Mouse (Mus musculus) spleen, postnatal 10 days (tissue): ENCODE measurements around the gene I0C0044D17Rik.

ENCODE experiments used
- DNase-seq, 2 experiments: peaks; one replicate each; pipeline ENCODE4 v3.0.0; 2021 to 2022; ENCODE audit warnings: low spot score in 2 of 2

The I0C0044D17Rik gene

DNA sequence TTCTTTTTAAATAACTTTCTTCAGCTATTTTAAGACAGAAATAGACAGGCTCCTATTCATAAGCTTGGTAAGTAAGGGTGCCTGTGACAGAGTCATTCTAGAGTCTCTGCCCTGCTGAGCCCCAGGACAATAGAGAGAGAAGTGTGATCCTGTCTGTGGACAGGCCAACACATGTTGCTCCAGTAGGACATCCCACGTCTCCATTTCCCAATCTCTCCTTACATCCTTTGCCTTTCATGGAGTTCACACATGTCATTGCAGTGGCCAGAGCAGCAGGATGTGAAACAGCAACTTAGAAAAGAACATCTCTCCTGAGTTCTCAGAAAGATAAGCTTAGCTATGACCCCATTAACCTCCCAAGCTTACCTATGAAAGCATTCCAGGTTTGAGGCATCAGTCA is 8.1 kb upstream of the I0C0044D17Rik start:
- DNase-seq: no peak

DNA sequence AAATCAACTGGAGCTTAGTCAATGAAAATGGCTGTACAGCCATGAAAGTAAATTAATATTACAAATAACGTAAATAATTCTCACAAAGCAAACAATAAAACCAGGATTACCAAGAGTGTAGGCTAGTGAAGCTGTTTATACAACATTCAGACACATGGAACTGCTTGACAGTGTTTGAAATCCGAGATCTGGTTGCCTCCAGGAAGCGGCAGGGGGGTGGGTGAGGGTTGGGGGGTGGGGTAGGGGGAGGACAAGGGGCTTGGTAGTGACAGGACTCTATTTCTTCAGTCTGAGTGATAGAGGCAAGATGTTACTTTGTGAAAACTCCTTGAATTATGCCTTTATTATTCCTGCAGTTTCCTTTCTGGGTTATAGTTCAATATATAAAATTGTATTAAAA is 3.1 kb upstream of the I0C0044D17Rik start:
- DNase-seq: no peak

DNA sequence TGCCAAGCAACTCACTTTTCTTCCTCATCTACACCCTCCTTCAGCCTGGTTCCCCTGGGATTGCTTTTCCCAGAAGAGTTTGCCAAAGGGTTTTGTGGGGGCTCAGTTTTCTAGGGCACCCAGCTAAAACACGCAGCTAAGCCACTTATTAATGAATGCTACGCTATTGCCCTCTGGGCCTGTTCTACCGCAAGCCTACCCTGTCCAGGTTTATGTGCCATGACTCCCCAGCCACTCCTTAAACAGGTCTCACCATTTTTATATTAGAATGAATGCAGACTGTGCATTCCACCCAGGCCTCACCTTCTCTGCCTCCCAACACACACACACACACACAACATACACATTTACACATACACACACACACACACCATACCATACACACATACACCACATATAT is 593 bp downstream of the I0C0044D17Rik start:
- DNase-seq: no peak

DNA sequence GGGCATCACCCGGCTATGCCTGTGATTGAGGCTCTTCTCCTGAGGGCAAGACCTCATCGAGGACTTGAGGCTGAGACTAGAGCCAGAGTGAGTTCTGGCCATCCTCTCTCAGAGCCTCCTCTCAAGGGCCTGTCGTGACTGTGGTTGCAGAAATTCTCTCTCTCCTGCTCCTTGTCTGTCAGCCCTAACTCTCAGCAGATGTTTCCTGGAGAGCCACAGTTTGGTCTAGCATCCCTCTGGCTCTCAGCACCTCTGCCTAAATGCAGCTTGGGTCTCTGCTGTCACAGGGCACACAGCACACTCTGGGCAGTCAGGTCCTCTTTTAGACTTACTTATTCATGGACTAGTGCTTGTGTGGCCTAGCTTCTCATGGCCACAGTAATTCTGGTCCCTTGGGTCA is 1.2 kb downstream of the I0C0044D17Rik start:
- DNase-seq: no peak

DNA sequence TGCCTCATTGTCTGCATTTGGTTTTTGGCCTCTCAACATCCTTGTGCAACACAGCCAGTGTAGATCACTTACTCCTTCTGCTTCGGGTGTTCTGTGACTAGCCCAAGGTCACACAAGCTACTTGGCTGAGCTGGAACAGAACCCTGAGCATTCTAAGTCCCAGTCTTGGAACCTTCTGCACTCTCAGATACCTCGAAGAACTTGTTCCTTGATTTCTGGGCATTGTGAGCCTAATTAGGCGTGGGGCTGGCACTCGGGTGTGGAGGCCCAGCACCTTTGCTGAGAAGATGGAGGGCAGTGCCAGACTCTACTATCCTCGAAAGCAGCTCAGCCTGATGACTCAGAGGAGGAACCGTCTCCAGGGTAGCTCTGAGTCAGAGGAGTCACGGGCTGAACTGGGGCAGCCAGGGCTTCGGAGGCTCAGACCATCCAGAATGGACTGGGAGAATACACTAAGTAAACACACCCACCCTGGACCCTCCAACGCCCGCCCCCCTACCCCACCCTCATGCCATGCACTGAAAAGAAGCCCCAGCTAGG is 4.4 kb downstream of the I0C0044D17Rik start:
- no peak for DNase-seq

DNA sequence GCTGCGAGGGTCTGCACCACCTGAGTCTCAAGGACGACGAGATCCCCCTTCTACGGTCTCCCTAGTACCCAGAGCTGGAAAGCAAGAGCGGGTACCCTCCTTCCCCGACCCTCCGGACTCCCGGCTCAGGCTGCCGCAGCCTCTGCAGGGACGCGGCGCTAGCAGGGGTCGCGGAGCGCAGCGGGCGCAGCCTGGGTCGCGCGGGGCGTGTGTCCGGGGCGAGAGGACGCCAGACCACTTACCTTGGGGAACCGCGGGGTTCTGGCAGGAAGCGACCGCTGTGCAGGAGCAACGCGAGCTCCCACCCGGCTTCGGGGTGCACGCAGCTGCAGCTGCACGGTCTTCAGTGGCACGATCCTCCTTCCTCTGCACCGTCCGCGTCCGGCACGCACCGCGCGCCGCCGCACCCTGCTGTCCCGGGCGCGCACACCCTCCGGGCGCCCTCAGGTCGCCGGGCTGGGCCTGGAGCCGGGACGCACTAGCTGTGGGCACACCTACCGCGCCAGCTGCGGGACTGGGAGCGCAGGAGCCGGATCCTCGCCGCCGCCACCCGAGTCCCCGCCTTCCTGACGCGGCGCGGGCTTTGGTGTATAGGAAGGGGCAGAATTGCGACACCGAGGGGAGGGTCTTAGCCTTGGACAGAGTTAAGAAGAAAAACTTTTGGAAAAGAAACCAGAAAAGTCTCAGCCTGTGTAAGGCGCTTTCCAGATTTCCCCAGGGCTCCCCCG is 6.3 kb downstream of the I0C0044D17Rik start, which contains the start of gene Kank4:
Kank4 (minus strand) TSS at position 354 of the 728 bp plus-strand sequence.
- DNase-seq: no peak

DNA sequence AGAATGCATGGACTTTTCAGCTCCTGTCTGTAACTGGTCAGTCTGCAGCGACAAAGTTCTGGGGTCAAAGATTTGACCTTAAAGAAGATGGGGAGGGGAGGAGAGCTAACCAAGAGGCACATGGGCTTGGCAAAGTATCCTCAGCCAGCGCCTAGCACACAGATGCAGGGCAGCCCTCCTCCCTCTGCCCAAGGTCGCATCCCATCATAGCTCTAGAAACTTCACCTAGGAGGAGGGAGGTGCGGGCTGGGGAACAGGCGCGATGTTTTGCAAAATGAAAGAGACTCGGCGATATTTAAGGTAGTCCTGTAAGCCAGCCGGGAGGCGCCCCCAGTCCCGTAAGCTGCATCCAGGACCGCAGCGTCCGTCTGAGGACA is 6.8 kb downstream of the I0C0044D17Rik start:
- no peak for DNase-seq

DNA sequence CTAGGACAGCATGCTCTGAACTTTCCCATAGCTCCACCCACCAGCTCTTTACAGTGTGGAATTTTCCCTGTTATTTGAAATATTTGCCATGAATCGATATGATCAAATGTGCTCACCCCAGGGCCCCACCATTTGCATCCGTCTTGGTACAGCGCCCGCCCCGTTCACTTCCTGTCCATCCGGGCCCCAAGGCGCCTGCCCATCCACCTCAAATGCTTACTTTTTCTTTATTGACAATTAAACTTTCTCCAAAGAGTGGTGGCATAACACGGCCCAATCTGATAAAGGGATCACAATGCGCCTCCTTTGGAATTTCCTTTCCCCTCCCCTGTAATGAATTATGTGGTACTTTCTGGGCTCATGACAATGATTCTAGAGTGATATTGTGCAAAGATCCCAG is 17.3 kb downstream of the I0C0044D17Rik start:
- no peak for DNase-seq

DNA sequence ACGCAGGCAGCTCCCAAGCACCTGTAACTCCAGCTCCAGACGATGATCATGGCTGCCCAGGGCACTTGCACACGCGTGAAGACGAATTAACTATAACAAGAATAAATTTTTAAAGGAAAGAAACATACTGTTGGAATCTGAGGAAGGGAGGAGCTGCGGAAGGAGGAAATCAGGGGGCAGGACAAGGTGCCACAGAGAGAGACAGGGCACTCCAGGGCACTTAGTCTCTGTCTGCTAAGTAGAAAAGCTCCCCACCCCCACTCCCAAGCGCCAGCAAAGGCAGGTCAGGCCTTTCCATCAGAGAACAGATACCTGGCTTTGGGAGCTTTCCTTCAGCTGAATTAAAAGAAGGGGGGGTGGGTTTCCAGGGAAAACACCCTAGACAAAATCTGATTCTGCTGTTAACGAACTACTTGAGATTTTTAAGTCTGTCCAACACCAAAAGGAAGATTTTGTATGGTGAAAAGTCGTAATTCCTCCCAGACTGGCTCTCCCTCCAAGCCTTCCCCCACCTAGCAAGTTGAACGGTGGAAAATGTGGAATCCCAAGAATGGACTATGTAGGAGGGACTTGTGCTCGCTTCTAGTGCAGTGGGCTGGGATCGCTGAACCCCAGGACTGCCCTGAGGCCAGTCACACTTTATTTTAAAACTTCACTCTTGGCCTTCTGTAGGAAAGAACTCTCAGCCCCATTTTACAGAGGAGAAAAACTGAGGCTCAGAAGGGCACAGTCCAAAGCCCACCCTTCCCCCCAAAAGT is 18.2 kb downstream of the I0C0044D17Rik start:
- no peak for DNase-seq

DNA sequence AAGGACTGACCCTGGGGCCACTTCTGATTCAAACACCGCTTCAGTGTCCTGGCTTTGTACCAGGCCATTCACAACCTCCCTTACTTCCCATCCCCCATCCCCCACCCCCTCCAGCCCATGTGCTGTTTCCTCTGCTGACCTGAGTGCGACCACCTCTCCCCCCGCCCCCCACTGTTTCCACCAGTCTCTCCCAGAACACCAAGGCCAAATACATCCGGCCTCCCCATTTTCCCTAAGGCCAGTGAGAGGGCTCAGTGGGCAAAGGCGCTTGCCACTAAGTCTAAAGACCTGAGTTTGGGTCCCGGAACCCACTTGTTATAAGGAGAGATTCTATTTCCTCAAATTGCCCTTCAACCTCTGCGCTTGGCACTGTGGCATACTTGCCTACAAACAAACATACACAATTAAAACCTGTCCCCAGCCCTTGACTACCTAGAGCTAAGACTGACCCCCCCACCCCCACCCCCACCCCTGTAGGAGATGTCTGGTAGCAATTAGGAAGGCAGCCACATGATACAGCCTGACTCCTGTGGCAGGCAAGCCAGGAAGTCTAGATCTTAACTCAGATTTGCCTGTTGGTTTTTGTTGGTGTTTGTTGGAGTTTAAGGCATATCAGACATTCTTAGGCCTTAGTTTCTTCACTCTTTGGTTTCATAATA is 19.0 kb downstream of the I0C0044D17Rik start:
- DNase-seq: no peak

DNA sequence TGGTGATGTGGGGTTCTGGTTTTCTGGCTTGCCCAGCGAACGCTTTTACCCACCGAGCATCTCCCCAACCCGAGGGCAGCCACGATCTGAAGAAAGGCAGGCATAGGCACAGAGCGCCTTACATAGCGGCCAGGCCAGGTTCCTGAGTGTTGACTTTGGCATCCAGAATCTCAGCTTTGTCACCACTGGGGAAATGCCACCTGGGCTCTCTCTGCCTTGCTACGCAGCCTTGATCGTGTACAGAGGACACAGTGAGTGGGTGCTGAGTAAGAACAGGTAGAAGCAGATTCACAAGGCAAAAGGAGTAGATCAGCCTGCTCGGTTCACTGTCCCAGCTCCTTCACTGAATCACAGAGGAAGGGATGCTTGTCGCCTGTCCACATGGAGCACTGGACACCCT is 21.9 kb downstream of the I0C0044D17Rik start:
- DNase-seq: no peak

DNA sequence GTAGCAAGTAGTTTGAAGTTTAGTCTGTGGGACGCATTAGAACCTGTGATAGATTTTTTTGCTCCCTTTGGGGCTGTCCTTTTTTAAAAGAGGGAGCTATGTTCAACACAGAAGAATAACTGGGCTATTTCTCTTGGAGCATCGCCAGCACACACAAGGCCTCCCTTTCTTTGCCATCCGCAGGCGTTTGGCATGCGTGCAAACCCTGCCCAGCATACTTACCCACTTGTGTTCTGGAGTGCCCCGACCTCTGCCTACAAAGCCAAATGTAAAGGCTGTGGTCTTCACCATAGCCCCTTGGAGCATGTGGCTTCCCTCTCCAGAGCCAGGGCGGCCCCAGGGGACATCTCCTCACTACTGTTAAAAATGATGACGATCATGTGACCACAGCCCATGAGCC is 22.8 kb downstream of the I0C0044D17Rik start:
- DNase-seq: no peak

DNA sequence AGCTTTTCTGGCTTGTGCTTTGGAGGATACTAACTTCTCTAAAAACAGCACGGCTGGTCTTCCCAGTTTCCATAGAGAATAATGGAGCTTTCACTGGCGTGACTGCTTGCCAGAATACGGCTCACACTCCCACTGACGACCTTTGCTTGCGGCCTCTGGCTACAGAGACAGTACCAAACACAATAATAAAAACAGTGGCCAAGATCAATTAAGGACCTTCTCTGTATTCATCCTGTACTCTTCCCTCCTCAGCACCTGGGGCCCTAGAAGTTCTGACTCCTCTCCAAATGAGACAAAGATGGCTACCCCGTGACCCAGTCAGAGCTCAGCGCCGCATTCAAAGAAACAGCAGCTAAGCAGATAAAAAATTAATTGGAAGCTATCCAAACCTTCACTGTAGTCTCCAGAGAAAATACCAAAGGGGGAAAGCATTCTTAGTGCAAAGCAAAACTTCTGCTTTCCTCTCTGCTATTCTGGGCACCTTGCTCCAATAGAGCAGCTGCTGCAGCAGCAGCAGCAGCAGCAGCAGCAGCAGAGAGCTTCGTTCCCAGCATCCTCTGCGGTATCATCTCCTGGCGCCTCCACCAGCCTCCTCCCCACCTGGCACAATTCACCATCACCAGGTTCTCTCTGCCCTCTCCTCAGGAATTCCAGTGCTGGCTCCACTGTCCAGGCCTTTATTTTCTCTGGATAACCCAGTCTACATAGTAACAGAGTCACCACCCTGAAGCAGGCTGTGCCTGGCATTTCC is 26.9 kb downstream of the I0C0044D17Rik start:
- no peak for DNase-seq

DNA sequence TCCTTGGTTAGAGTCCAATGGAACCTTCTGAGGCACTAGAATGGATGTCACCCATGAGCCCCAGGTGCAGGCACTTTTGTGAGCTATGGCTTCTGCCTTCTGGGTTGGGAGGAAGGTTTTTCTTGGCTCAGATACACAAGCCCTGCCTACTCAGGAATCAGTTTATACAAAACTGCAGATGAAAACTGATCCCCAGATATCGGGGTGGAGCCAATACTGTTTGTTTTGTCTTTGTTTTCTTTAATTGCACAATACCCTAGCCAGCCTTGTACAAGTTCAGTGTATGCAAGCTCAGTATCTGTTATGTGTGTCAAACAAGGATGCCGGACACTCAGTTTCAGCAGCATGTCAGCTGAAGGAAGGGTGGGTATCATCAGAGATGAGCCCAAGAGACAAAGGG is 28.4 kb downstream of the I0C0044D17Rik start:
- DNase-seq: no peak

DNA sequence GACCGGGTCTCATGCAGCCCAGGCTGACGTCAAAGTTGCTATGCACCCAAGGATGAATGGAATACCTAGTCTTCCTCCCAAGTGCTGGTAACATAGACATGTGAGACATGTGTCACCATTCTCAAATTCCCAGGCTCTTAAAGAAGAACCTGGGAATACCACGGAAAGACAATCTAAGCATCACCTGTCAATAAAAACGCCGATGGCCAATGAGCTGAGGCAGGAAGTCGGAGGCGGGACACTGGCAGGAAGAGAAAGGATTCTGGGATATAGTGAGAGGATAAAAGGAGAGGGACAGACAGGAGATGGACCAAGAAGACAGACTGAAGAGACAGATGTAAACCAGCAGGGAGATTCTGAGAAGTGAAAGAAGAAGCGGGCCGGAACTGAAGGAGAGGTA is 30.2 kb downstream of the I0C0044D17Rik start:
- DNase-seq: no peak

DNA sequence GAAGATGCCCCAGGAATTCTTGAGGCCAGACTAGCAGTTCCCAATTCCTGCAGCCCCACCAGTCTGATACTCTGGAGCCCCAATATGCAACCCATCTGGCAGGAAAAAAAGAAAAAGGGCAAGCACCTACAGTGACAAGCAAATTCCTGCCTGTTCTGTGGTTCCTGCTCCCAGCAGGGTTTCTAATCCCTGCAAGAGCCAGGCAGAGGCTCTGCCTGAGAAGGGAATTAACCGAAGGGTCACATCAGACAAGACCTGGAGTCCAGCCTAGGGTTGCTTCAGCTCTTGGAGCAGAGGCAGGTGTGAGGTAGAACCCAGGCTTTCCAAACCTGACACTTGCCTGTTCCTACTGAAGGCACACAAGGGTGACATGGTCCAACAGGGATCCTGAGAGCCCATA is 32.9 kb downstream of the I0C0044D17Rik start:
- no peak for DNase-seq

DNA sequence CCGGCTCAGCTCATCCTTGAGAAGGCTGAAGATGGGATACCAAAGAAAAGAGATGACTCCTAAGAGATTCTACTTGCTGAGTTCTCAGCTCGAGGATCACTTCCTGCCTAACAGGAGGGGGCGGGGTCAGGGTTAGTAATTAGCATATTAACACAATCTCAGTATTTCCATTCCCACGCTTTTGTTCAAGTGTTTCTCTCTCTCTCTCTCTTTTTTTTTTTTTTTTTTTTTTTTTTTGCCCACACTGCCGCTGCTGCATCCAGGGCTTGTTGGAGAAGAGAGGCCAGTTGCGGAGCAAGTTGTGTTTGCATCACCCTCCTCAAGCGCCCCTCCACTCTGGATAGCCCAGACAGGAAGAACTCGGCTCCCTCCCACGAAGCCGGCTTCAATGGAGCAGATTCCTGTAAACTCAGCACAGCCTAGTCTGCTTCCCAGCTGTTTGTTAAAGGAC is 33.8 kb downstream of the I0C0044D17Rik start:
- no peak for DNase-seq

DNA sequence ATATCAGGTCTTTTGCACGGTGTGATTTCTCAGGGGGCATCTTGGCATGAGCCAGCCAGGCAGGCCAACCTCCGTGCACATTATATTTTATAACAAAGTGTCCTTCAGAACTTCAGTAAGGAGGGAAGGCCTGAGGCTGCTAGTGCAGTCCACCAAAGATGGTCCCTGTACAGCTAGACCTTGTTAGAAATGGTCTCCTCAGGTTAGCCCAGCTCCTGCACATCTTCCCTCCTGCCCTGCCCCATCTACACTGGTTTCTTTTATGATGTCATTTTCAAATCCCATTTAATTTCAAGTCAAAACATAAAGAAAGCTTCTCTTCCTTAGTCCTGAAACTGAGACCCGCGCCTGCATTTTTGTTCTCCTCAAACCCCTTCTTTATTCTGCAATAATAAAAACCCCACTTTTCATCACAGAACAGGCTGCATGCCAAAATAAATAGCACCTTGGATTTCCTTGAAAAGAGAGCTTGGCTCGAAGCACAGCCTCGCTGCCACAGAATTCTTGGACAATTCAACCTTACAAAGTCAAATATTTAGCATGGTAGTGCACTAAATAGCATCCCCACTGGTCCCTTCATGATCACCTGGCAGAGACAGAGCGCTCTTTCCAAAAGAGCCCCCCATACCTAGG is 34.4 kb downstream of the I0C0044D17Rik start:
- DNase-seq: no peak

DNA sequence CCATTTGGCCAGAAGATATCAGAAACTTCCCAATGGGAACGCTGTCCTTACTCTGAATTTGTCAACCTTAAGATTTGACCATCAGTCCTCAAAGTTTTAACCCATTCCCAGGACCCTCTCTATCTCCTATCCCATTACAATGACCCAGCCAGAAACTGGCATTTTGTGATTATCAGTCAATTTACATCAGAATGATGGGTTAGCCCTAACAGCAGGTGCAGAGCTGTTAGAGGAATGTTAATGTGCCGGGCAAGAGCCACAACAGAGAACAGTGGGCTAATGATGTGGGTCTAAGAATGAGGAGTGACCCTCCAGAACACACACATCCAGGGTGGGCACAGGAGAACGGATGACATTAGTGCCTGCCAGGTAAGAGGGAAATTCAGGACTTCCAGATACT is 37.4 kb downstream of the I0C0044D17Rik start:
- DNase-seq: no peak

DNA sequence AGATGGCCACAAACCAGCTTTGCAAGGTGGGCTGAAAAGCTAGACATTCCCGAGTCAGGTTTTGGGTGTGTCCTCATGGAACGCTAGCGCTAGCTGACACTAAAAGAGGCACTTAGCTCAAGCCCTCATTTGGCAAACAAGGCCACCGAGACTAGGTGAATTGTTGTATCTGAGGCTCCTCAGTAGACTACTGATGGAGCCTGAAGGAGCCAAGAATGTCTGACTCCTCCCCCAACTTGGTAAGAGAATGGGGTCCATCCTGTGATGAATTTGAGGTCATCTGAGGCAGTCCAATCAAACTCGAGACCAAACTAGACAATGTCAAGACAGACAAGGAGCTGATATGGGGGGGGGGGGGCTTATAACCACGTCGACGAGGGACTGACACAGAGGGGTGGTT is 37.8 kb downstream of the I0C0044D17Rik start:
- DNase-seq: no peak

DNA sequence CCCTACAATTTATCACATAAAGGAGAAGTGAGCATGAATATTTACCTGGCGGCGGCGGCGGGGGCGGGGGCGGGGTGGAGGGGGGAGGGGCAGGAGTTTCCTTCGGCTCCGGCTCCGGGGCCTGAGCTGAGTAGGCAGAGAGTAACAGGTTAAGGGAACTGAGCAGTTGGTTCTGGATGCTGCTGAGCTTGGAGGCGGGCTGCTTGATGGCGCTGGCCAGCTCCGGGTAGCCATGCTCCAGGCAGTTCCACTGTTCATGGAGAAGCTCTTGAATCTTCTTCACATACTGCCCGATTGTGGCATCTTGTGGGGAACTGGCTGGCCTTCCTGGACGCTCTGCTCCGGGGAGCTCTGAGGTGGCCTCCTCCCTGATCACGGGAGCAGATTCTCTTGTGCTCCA is 45.4 kb downstream of the I0C0044D17Rik start:
- DNase-seq: no peak
